Comparison of ENCODE assay signal across 8 mouse cellular contexts in the genomic region with DNA sequence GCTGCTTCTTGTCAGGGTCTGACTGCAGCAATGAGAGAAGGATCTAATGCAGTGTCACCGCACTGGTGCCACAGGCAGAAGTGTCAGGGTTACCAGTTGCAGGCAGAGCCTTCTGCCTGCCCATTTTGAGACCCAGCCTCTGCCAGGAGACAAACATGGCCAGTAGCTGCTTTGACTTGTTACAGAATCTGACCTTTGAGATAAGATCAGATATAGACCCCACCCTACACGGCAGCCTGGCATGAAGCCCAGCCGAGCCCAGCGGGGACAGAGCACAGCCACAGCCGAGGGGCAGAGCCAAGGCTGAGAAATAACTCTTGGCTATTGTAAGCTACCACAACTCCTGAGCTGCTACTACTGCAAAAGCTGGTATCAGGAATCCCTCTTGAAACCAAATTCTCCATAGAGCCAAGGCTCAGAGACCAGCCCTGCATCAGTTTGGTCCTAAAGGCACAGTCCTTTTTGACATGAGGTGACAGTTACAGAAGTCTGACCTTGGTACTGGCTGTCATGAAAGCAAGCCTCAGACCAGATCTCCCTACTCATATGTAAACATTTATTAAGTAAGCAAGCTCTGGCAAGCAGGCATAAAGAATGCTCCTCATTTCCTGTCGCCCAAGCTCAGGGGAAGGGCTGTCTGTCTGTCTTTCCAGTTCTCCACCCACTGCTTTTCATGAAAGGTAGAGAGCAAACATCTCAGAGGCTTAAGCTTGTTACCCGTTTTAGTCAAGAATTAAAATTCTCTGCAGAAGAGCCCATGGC.
DNase-seq lines count a peak whose midpoint lies in the region; ATAC-seq and TF ChIP-seq lines count a peak whose summit lies in the region.
"Had no signal": no experiment of that assay in that cellular context is flagged by ENCODE, and none has a peak within 500 bp of the region (broad histone marks: within the 10 kb centered on the region; RNA-seq: fewer than 3 reads in every experiment).

No protein-coding gene starts in this region.

- 32% methylated on average over 7 of the region's 7 CpGs for WGBS in intestine, embryonic 14.5 days
- 47% methylated on average over 7 of the region's 7 CpGs for WGBS in liver, postnatal 0 days (ENCODE audit: insufficient replicate concordance)
- 82% methylated on average over 7 of the region's 7 CpGs for WGBS in forebrain, embryonic 10.5 days

- no peak overlapping the region for H3K27ac ChIP-seq in intestine, embryonic 14.5 days (ENCODE audit: low read depth)
- peak overlapping the region; percentile 45 for H3K27ac ChIP-seq in liver, postnatal 0 days (ENCODE audit: low read depth)
- no peak overlapping the region for H3K27ac ChIP-seq in forebrain, embryonic 10.5 days

- no peaks in the 10 kb centered on the region for H3K27me3 ChIP-seq in intestine, embryonic 14.5 days (replicated peaks; ENCODE audit: control insufficient read depth, insufficient read depth, low read length)
- H3K27me3 ChIP-seq in liver, postnatal 0 days (ENCODE audit: insufficient read depth, low read length): no peaks in the 10 kb centered on the region
- no peaks in the 10 kb centered on the region for H3K27me3 ChIP-seq in forebrain, embryonic 10.5 days (ENCODE audit: poor library complexity, severe bottlenecking)

- no peak overlapping the region for H3K4me3 ChIP-seq in intestine, embryonic 14.5 days (ENCODE audit: low read depth, low read length)
- H3K4me3 ChIP-seq in liver, postnatal 0 days (ENCODE audit: low read depth, low read length): no peak overlapping the region
- H3K4me3 ChIP-seq in forebrain, embryonic 10.5 days: no peak overlapping the region
- H3K4me3 ChIP-seq: myocyte had no signal

- ATAC-seq in intestine, embryonic 14.5 days (replicated peaks; ENCODE audit: low FRiP score, low TSS enrichment, low read depth): no peak
- peak; percentile 80 for ATAC-seq in liver, postnatal 0 days

- intact Hi-C loops in left cerebral cortex, postnatal 4 days (cut with DNase I): no loop called here
- intact Hi-C loops in left cerebral cortex, postnatal 14 days (cut with DNase I): no loop called here

- TF ChIP-seq CTCF in liver, postnatal 0 days (IDR thresholded peaks at IDR 0.05; ENCODE audit: low read depth): no peak

- peak; percentile 38 for DNase-seq in left cerebral cortex, postnatal 4 days
- no peak for DNase-seq in left cerebral cortex, postnatal 14 days (ENCODE audit: low spot score in 2 of 2)
- DNase-seq in intestine, embryonic 14.5 days (ENCODE audit: low spot score): peak; percentile 50
- DNase-seq in liver, postnatal 0 days: peak; percentile 74
- DNase-seq in urinary bladder, postnatal 14 days (ENCODE audit: low spot score): peak; percentile 84
- DNase-seq in forebrain, embryonic 10.5 days (ENCODE audit: extremely low spot score, low spot score): no peak
- DNase-seq in c-Kit-positive CD71-positive TER-119-positive erythroid progenitor cells, embryonic 14.5 days (ENCODE audit: low spot score): no peak

- H3K9ac ChIP-seq in intestine, embryonic 14.5 days (ENCODE audit: low read length): no peak overlapping the region
- H3K9ac ChIP-seq in liver, postnatal 0 days (replicated peaks): no peak overlapping the region

- H3K4me2 ChIP-seq in intestine, embryonic 14.5 days (ENCODE audit: low read length): no peak overlapping the region
- 0 out of 2 replicates have a peak overlapping the region, but pooled peaks have one; percentile 9 for H3K4me2 ChIP-seq in liver, postnatal 0 days (ENCODE audit: low read depth, low read length)

- peaks cover 11% of the 10 kb centered on the region for H3K4me1 ChIP-seq in intestine, embryonic 14.5 days (replicated peaks; ENCODE audit: control insufficient read depth, insufficient read depth, low read length)
- peaks cover 4% of the 10 kb centered on the region; the same call in 1 of the 2 replicates for H3K4me1 ChIP-seq in liver, postnatal 0 days (ENCODE audit: insufficient read depth)
- H3K4me1 ChIP-seq in forebrain, embryonic 10.5 days: peaks cover 21% of the 10 kb centered on the region

- 0 out of 2 replicates have a peak, but pooled peaks have one; percentile 9 for TF ChIP-seq EP300 in liver, postnatal 0 days (IDR thresholded peaks at IDR 0.05; ENCODE audit: low read depth)

- H3K36me3 ChIP-seq in intestine, embryonic 14.5 days (ENCODE audit: control insufficient read depth, insufficient read depth, low read length): no peaks in the 10 kb centered on the region
- H3K36me3 ChIP-seq in liver, postnatal 0 days (replicated peaks; ENCODE audit: insufficient read depth, low read length): no peaks in the 10 kb centered on the region
- no peaks in the 10 kb centered on the region for H3K36me3 ChIP-seq in forebrain, embryonic 10.5 days (replicated peaks)

- 0 out of 2 replicates have a peak, but pooled peaks cover 3% of the 10 kb centered on the region for H3K9me3 ChIP-seq in intestine, embryonic 14.5 days (ENCODE audit: control insufficient read depth, low read length)
- H3K9me3 ChIP-seq in liver, postnatal 0 days (ENCODE audit: low read length): no peaks in the 10 kb centered on the region
- H3K9me3 ChIP-seq in forebrain, embryonic 10.5 days: no peaks in the 10 kb centered on the region

Comparison
In these comparisons a context has a peak if more than half of its experiments do, and no peak if none do; other contexts are left out.
1. DNase-seq: peak in left cerebral cortex, postnatal 4 days (single experiment), intestine, embryonic 14.5 days (single experiment), liver, postnatal 0 days (single experiment) and urinary bladder, postnatal 14 days (single experiment); none in left cerebral cortex, postnatal 14 days (0 of 2), forebrain, embryonic 10.5 days (single experiment) and c-Kit-positive CD71-positive TER-119-positive erythroid progenitor cells, embryonic 14.5 days (single experiment).